Mouse (Mus musculus) cerebellum, postnatal 10 days (tissue): ENCODE measurements around the gene Ube4b.

ENCODE experiments used
- DNase-seq, 2 experiments: peaks; one replicate each; pipeline ENCODE4 v3.0.0; 2021; ENCODE audit warnings: mixed read lengths in 2 of 2

The Ube4b gene

DNA sequence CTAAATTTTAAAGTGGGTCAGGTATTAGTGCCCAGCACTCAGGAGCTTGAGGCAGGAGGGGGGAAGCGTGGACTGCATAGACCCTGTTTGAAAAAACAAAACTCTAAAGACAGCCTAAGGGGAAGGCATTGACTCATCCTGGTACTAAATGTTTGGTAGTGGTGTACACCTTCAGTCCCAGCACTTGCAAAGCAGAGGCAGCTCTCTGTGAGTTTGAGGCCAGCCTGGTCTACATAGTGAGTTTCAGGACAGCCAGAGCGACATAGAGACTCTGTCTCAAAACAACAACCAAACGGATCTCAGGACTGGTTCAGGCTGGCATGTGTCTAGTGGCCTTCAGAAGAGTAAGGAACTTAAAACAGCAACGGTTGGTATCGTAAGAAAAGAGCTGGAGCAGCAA, 123.8 kb downstream of the Ube4b start:
- no peak for DNase-seq

DNA sequence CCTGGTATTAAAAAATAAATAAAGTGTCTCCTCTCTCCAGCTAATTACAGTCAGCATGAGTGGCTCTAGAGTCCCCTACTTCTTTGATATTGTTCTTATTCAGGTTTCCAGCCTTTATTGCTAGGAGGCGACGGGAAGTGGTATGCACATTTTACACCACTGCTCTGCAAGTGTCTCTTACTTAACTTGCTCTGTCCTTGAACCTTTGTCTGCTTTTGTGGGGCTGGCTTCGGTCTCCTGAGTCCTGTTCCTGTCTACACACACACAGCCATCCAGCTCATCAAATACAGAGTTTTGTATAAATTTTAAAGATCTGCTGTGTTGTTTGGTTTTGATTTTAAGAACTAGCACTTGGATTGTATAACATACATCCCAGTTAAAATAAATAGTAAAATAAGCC, 124.4 kb downstream of the Ube4b start:
- DNase-seq = no peak

DNA sequence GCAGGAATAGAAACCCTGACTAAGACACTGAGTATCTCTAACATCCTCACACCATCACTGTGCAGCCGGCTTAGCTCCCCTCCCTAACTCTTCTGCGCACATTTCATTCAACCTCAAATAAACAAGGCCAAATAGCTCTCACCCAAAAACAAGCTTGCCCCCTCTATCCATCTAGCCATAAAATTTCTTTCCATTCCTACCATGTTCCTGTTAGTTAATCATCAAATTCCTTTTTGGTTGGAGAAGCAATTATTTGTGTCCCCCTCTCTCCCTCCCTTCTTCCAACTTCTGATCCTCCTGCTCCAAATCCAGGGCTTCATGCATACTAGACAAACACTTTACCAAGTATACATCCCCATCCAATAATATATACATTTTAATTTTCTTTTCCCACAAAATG, 130.0 kb downstream of the Ube4b start:
- no peak for DNase-seq

GRCm38 (mm10) chr4:149292984-149293383, 133.6 kb downstream of the Ube4b start:
- peak; percentile 77 to 85 for DNase-seq

GRCm38 (mm10) chr4:149291061-149291460, 135.5 kb downstream of the Ube4b start:
- DNase-seq = no peak

DNA sequence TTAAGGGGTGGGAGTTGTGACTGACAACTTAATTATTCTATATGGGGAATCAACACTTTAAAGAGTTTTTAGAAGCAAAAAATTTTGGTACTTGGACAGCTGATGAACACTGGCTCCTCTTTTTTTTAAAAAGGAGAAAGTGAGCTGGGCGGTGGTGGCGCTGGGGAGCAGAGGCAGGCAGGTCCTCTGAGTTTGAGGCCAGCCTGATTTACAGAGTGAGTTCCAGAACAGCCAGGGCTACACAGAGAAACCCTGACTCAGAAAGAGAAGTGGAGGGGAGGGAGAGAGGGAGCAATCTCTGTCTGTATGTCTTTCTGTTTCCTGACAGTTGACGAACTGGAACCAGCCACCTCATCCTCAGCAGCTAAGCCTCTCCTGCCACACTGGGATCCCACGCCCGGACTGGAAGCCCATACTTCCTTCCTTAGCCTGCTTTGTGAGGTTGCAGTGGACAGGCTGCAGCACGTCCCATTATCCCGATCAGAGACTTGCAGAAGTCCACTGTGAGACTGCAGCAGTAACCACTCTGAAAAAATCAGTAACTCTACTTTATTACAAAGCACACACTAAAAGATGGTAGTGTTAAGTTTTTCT, 136.3 kb downstream of the Ube4b start:
- DNase-seq = no peak

DNA sequence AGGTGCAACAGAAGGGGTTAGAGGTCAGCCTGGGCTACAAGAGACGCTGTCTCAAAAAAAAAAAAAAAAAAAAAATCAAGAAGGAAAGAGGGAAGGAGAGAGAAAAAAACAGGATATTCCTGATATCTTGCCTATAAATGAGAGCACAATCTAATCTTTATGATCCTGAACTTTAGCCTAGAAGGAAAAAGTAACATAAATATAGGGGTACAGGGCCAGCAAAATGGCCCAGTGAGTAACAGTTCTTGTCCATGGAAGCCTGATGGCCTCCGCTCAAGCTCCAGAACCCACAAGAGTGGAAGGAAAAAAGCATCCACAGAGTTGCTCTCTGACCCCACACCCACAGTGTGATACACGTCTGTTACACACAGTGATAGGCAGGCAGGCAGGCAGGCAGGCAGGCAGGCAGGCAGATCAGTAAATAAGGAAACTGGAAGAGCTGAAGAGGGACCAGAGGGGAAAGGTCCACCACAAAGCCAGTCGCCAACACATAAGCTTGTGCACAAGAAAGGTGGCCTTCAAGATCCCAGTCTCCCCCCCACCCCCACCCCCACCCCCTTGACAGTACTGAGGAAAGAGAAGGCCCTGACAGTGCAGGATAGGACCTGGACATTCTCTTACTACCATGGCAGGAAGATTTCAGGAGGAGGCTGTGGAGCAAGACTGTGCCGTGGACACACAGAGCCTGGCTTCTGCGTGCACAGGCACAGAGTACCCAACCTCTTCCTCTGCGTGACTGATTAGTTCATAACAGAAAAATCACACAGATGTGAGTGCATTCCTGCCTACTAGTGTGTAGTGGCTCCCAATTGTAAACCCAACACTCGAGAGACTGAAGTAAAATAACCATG, 140.0 kb downstream of the Ube4b start:
- no peak for DNase-seq

DNA sequence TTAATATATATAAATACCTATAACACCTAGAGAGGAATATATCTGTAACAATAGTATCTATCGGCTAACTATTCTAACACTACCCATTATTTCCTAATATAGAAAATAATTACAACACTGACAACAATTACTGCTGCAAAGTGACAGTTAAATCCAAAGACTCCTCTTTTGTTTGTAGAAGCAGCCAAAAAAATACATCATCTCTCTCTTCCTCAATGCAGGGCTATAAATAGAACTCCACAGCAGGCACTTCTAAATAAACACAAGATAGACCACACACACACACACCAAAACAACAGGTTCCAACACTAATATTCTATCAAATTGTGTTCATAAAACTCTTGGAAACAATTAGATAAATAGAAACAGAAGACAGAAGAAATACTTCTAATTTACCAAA, 140.9 kb downstream of the Ube4b start:
- no peak for DNase-seq

- no peak for DNase-seq
Observed at GRCm38 (mm10) chr4:149283018-149283417, 143.5 kb downstream of the Ube4b start.

GRCm38 (mm10) chr4:149282025-149282738, 144.4 kb downstream of the Ube4b start:
- DNase-seq = no peak
